Mouse (Mus musculus) regulatory T cell (primary cell): ENCODE data around the gene Ovch2.
"Not testable (repeated sequence)": the region's sequence is repeated elsewhere in the genome, so short reads cannot be mapped to it uniquely, and the experiment has no call there.

ENCODE experiments used
- in situ Hi-C: fragments of 300-600 bp; cut with MboI, MseI; formaldehyde crosslinking; loops from one replicate; pipeline ENCODE4 v1.15.1; 2025; ENCODE audit warnings: high pct_unique_total_duplicates

The Ovch2 gene

GRCm38 (mm10) chr7:107801108-107801507 lies at the start of gene Ovch2:
TSS of gene Ovch2 (minus strand) at chr7:107801208.
- in situ Hi-C loops: no loop called here

DNA sequence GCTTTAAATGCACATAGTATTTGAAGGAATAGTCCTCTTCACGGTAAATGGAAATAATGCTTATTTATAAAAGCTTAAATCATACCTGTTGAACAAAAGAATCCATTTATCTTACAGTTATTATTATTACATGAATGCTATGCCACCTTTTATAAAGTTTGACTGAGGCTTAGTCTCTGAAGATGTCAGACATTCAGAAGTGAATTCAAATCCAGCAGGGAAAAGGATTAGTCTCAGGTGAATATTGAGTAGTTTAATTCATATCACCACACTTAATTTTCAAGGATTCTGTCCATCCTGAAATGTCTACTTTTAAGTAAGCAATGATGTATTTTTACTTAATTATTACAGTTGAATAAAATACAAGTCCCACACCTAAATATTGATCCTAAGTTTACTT lies 46.4 kb upstream of the Ovch2 start, which contains the start of gene Olfr470:
TSS of gene Olfr470 (minus strand) at position 101 of the 400 bp plus-strand sequence.
- in situ Hi-C loops: not testable (repeated sequence)

GRCm38 (mm10) chr7:107841719-107842118 lies 40.7 kb upstream of the Ovch2 start:
- in situ Hi-C loops: no loop called here

DNA sequence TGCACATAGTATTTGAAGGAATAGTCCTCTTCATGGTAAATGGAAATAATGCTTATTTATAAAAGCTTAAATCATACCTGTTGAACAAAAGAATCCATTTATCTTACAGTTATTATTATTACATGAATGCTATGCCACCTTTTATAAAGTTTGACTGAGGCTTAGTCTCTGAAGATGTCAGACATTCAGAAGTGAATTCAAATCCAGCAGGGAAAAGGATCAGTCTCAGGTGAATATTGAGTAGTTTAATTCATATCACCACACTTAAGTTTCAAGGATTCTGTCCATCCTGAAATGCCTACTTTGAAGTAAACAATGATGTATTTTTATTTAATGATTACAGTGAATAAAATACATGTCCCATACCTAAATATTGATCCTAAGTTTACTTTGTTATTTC lies 24.4 kb upstream of the Ovch2 start, which contains the start of gene Olfr469:
TSS of gene Olfr469 (minus strand) at position 101 of the 400 bp plus-strand sequence.
- in situ Hi-C loops: not testable (repeated sequence)

GRCm38 (mm10) chr7:107823867-107824266 lies 22.9 kb upstream of the Ovch2 start:
- in situ Hi-C loops: not testable (repeated sequence)

- in situ Hi-C loops: no loop called here
Observed at GRCm38 (mm10) chr7:107819442-107819841, 18.4 kb upstream of the Ovch2 start.

DNA sequence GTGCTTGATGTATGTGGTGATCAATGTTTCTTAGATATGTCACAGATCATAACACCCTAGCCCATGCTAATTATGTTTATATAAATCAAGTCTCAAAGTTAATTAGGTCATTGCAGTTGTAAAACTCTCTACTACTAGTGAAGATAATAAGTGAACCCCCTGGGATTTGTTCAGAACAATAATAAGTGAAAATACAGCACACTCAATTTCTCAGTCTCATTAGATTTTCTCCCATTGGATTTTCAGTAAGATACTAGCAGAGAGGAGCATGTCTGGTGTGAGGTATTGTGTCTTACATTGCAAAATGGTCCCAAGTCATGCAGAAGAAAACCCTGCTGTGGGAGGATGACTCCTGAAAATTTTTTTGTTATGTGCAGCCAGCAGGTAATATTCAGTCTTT lies 11.0 kb upstream of the Ovch2 start, which contains the start of gene Olfr467:
TSS of gene Olfr467 (plus strand) at position 301 of the 400 bp plus-strand sequence.
- in situ Hi-C loops: no loop called here

GRCm38 (mm10) chr7:107802138-107802537 lies 1.1 kb upstream of the Ovch2 start:
- in situ Hi-C loops: no loop called here

DNA sequence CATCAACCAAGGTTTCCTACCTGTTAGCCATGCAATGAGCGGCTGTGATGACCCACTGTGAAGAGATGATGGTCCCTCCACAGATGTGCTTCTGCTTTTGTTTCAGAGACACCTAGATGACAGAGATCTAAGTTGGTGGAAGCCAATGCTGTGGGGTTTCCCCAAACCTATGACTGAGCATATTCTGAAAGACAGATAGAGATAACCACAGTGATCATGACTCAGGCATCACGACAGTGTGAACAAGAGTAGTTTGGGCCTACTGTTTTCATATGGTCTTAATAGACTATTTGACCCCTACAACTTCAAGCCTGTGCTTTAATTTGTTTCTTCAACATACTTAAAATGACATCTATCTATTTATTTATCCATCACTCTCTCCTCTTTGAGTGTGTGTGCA lies 4.5 kb downstream of the Ovch2 start:
- in situ Hi-C loops: no loop called here

DNA sequence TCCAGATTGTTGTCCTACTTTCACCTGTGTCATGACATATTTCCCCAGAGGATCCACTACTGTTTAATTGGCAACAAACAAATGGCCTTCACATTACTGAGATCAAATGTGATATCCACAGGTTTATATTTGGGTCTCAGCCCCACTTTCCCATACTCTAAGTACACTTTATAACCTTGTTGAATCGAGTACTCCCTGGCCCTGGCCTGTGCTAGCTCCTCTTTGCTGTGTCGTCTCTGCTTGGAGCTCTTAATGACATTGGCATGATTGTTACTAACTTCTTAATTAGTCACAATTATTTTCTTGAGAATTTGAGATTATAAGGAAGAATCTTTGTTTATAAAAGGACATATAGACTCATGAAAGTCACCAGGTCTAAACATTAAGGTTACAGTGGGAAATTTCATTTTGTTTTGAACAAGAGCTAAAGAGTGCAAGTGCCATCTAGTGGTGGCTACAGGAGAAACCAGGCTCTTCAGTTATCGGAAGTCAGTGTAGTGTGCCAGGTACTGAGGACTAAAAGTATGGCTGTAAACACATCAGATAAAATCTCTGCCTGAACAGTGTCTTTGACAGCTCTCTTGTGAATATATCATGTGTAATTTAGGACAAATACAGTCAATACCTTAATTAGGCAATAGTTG lies 12.9 kb downstream of the Ovch2 start:
- in situ Hi-C loops: no loop called here

DNA sequence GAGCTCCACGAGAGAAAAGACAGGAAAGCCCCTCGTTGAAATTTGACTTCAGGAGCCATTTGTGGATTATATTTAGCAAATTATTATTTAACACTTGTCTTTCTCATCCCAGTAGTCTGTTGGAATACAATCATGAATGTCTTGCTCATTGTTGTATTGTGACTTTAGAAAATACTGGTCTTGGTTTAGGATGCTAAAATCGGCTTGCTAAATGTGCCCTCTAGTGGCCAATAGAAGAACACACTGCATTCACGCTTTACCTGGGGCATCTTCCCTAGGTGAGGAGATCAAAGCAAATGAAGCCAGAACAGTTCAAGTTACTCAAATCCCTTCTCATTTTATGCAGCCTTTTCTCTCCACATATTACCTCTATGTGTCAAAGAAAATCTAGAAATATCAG lies 21.4 kb downstream of the Ovch2 start:
- in situ Hi-C loops: no loop called here

- in situ Hi-C loops: no loop called here
Observed at GRCm38 (mm10) chr7:107778216-107778615, 22.8 kb downstream of the Ovch2 start.

DNA sequence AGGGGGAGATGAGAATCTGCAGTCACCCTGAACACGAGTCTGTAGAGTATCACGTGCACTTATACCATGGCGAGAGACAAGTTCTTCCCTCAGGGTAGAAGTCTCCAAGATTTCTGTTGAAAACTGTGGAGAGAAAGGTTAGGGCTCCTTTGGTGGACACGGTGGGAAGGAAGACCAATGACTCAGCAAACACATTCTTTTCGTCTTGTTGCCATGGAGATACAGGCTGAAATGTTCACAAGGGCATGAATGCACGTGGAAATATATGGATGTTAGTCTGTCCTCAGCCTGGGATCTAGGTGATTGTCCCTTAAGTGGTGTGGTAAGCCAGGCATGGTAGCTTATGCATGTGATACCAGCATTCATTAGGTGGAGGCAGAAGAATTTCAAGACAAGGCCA lies 30.2 kb downstream of the Ovch2 start:
- in situ Hi-C loops: no loop called here

DNA sequence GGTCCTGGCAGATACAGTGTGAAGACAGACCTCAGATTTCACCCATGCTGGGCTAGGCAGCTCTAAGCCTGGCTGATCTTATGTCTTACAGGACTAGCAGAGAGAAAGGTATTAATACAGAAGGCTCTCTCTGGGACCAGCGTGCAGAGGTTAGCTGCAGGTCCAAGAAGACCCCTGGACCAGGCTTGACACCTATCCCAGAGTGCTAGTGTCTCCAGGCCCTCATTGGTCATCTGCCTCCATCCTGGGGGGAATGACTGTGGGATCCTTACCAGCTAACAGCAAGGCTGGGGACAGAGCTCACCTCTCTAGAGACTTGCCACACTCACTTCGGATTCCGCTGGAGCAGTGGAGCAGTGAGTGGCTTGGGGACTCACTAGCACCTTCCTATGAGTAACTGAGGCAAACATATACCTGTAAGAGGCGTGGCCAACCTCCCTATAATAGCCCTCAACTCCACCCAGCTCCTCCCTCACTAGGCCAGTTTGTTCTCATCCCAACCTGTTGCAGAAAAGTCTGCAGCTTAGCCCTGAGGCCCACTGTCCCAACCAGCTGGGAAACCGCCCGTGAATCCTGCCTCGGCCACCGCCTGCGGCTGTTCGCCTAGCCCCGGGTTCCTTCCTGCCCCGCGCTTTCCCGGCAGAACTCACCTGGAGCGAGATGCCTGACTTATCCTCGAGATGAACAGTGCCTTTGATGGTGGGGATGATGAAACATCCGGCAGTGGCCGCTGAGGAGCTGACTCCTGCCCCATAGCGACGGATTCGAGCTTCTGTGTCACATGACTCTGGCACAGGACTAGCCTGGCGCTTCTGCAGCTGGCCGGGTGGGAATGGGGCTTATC lies 43.5 kb downstream of the Ovch2 start, which contains the start of gene Cyb5r2:
TSS of gene Cyb5r2 (minus strand) at position 725 of the 844 bp plus-strand sequence.
- in situ Hi-C loops: no loop called here

GRCm38 (mm10) chr7:107756748-107757147 lies 44.3 kb downstream of the Ovch2 start:
- in situ Hi-C loops: no loop called here

- in situ Hi-C loops: no loop called here
Observed at GRCm38 (mm10) chr7:107755905-107756304, 45.1 kb downstream of the Ovch2 start.

DNA sequence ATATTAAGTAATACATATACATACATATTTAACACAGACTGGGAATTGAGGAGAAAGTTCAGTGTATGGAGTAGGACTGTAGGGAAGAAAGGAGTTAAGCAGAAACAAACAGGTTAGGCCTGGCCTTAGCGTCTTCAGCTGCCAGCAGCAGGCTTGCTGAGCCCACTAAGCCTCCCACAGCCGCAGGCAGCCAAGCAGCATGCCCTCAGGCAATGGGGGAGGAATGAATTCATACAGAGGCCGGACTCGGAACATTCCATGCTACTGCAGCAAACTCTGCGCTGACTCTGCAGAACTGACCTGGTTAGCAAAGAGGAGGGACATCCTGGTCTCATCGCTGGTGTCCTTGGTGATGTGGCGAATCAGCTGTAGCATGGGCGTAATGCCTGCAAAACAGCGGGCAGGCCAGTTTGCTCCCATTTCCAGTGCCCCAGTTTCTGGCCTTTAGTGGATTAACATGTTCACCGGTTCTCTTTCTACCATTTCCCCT lies 48.9 kb downstream of the Ovch2 start:
- in situ Hi-C loops: no loop called here

DNA sequence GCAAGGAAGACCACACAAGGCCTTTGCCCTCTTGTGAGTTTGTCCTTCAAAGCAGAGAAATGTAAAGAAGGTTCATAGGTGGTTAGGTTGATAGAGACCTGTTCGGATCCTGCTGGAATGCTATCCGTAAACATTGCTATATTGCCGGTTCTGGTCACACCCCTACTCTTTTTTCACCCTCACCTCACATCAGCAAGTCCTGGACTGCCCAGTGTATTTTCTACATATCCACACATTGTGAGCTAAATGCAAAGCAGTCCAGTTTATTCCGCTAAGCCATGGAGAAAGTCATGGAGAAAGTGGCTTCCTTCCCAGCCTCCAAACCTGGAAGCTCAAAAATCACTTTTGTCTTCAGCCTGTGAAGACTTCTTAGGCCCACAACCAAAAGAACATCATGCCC lies 51.3 kb downstream of the Ovch2 start:
- in situ Hi-C loops: loop anchor here (5.0 kb wide), 1 partner anchor 72 kb away; no protein-coding TSS in a partner anchor

DNA sequence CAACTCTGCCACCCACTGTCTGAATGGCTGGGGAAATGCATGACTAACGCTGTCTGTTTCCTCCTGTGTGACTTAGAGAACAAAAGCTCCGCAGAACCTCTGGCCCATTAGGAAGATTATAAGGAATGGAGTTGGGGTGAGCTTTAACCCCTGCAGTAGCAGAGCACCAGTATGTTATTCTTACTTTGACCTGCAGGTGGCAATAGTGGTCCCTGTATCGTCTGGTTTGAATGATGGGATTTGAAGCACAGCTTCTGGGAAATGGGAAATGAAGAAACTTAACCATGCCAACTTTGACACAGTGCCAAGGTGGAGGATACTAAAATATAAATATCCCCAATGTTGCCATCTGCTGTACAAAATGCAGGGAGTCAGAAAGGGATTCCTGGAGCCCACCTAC lies 51.7 kb downstream of the Ovch2 start:
- in situ Hi-C loops: loop anchor here (5.0 kb wide), 1 partner anchor 72 kb away; no protein-coding TSS in a partner anchor

- in situ Hi-C loops: loop anchor here (5.0 kb wide), 1 partner anchor 71 kb away; no protein-coding TSS in a partner anchor
Observed at GRCm38 (mm10) chr7:107747954-107748353, 53.1 kb downstream of the Ovch2 start.

DNA sequence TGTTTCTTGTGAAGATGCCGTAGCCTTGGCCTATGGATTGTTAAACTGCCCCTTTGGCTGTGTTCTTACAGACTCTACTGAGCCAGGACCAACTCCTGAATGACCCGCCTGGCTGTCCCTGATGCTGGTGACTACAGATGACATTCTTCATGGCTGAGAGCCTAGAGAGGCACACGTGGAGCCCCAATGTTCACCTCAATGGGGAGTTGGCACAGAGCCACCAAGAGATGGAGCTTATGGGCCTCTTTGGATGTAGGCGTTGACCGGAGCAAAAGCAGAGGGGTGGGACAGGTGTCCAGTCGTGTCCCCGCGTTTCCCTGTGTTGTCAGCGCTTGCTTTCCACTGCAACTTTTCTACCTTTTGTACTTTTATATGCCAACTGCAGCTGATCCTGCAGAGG lies 53.5 kb downstream of the Ovch2 start:
- in situ Hi-C loops: loop anchor here (5.0 kb wide), 1 partner anchor 70 kb away; no protein-coding TSS in a partner anchor

DNA sequence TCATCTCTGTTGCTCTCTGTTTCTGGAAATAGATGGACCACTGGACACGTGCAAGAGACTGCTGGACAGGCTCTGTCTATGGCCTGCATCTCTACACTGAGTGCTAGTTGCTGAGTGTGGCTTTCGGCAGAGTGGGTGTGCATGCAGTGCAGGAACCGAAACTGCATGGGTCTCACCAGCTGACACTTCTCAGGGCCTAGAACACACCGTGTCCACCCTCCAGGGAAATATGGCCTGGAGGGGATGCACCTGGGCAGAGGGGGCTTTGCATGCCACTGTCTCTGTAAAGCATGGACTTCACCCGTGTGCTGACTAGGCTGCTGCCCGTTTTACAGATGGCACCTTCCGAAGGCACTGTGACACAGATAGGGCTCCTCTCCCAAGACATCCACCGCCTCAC lies 55.0 kb downstream of the Ovch2 start:
- in situ Hi-C loops: loop anchor here (5.0 kb wide), 1 partner anchor 69 kb away; no protein-coding TSS in a partner anchor
